Mouse (Mus musculus): ENCODE measurements around the gene Smad3. TPM values are rescaled to one million over a fixed set of nuclear protein-coding genes. Genes with fewer than 3 reads are reported as not detected.

Gene Smad3
- total and polyA plus RNA-seq, 2 experiments from 2014 or later: 5.5 to 16.0 TPM

GRCm38 (mm10) chr9:63720715-63721114, 37.1 kb downstream of the Smad3 start:
- 79% methylated on average over 6 of the region's 6 CpGs for WGBS
- Histone ChIP-seq H3K9me3 (ENCODE audit: low read length) (no peaks in the 10 kb centered on the region), H3K4me3 (ENCODE audit: low read depth, low read length) (no peak overlapping the region), H3K9ac (no peak overlapping the region), H3K27ac (ENCODE audit: low read depth, low read length) (no peak overlapping the region), H3K27me3 (ENCODE audit: insufficient read depth, low read length) (no peaks in the 10 kb centered on the region), H3K4me1 (ENCODE audit: insufficient read depth) (no peaks in the 10 kb centered on the region), H3K4me2 (ENCODE audit: low read depth) (no peak overlapping the region), H3K36me3 (ENCODE audit: insufficient read depth) (no peaks in the 10 kb centered on the region)
- no peak for TF ChIP-seq CTCF (IDR thresholded peaks at IDR 0.05; ENCODE audit: low read depth)
- ATAC-seq (no peak), DNase-seq (no peak)

- no peak for TF ChIP-seq CTCF (IDR thresholded peaks at IDR 0.05; ENCODE audit: low read depth)
- ATAC-seq (no peak), DNase-seq (peak; percentile 13)
- WGBS: 64% methylated on average over 16 of the region's 16 CpGs
- H3K4me1 ChIP-seq (ENCODE audit: insufficient read depth): no peaks in the 10 kb centered on the region
- H3K27ac ChIP-seq (ENCODE audit: low read depth, low read length): no peak overlapping the region
- H3K9ac ChIP-seq: no peak overlapping the region
- no peaks in the 10 kb centered on the region for H3K36me3 ChIP-seq (ENCODE audit: insufficient read depth)
- no peaks in the 10 kb centered on the region for H3K9me3 ChIP-seq (ENCODE audit: low read length)
- no peak overlapping the region for H3K4me2 ChIP-seq (ENCODE audit: low read depth)
- no peak overlapping the region for H3K4me3 ChIP-seq (ENCODE audit: low read depth, low read length)
- no peaks in the 10 kb centered on the region for H3K27me3 ChIP-seq (ENCODE audit: insufficient read depth, low read length)
Measured at GRCm38 (mm10) chr9:63719770-63720440, 37.9 kb downstream of the Smad3 start.

- Histone ChIP-seq H3K4me3 (ENCODE audit: low read depth, low read length) (no peak overlapping the region), H3K27me3 (ENCODE audit: insufficient read depth, low read length) (no peaks in the 10 kb centered on the region), H3K9me3 (ENCODE audit: low read length) (no peaks in the 10 kb centered on the region), H3K36me3 (ENCODE audit: insufficient read depth) (no peaks in the 10 kb centered on the region), H3K4me1 (ENCODE audit: insufficient read depth) (no peaks in the 10 kb centered on the region), H3K9ac (no peak overlapping the region), H3K27ac (ENCODE audit: low read depth, low read length) (no peak overlapping the region), H3K4me2 (ENCODE audit: low read depth) (no peak overlapping the region)
- 73% methylated on average over 9 of the region's 9 CpGs for WGBS
- no peak for TF ChIP-seq CTCF (IDR thresholded peaks at IDR 0.05; ENCODE audit: low read depth)
- no peak for ATAC-seq
- DNase-seq: no peak
Measured at GRCm38 (mm10) chr9:63718735-63719358, 38.9 kb downstream of the Smad3 start.

- Histone ChIP-seq H3K9ac (no peak overlapping the region), H3K36me3 (ENCODE audit: insufficient read depth) (no peaks in the 10 kb centered on the region), H3K4me3 (ENCODE audit: low read depth, low read length) (no peak overlapping the region), H3K9me3 (ENCODE audit: low read length) (no peaks in the 10 kb centered on the region), H3K27ac (ENCODE audit: low read depth, low read length) (no peak overlapping the region), H3K27me3 (ENCODE audit: insufficient read depth, low read length) (no peaks in the 10 kb centered on the region), H3K4me1 (ENCODE audit: insufficient read depth) (no peaks in the 10 kb centered on the region), H3K4me2 (ENCODE audit: low read depth) (no peak overlapping the region)
- DNase-seq: no peak
- no peak for ATAC-seq
- no peak for TF ChIP-seq CTCF (IDR thresholded peaks at IDR 0.05; ENCODE audit: low read depth)
- WGBS: 90% methylated on average over 4 of the region's 4 CpGs
Measured at GRCm38 (mm10) chr9:63718170-63718569, 39.6 kb downstream of the Smad3 start.

- Histone ChIP-seq H3K9me3 (ENCODE audit: low read length) (no peaks in the 10 kb centered on the region), H3K27ac (ENCODE audit: low read depth, low read length) (no peak overlapping the region), H3K4me2 (ENCODE audit: low read depth) (no peak overlapping the region), H3K9ac (no peak overlapping the region), H3K4me3 (ENCODE audit: low read depth, low read length) (no peak overlapping the region), H3K27me3 (ENCODE audit: insufficient read depth, low read length) (no peaks in the 10 kb centered on the region), H3K4me1 (ENCODE audit: insufficient read depth) (no peaks in the 10 kb centered on the region), H3K36me3 (ENCODE audit: insufficient read depth) (no peaks in the 10 kb centered on the region)
- 85% methylated on average over 3 of the region's 3 CpGs for WGBS
- ATAC-seq (no peak), DNase-seq (no peak)
- no peak for TF ChIP-seq CTCF (IDR thresholded peaks at IDR 0.05; ENCODE audit: low read depth)
Measured at GRCm38 (mm10) chr9:63717474-63718005, 40.3 kb downstream of the Smad3 start.

GRCm38 (mm10) chr9:63716150-63717138, 41.4 kb downstream of the Smad3 start:
- 44% methylated on average over 18 of the region's 18 CpGs for whole genome bisulfite sequencing
- no peak overlapping the region for H3K27ac ChIP-seq (ENCODE audit: low read depth, low read length)
- no peak for TF ChIP-seq CTCF (IDR thresholded peaks at IDR 0.05; ENCODE audit: low read depth)
- H3K4me2 ChIP-seq (ENCODE audit: low read depth): no peak overlapping the region
- H3K4me1 ChIP-seq (ENCODE audit: insufficient read depth): no peaks in the 10 kb centered on the region
- DNase-seq: peak; percentile 39
- H3K36me3 ChIP-seq (ENCODE audit: insufficient read depth): no peaks in the 10 kb centered on the region
- H3K27me3 ChIP-seq (ENCODE audit: insufficient read depth, low read length): no peaks in the 10 kb centered on the region
- H3K9ac ChIP-seq: no peak overlapping the region
- peak; percentile 38; the same call in 1 of the 2 replicates for ATAC-seq
- H3K4me3 ChIP-seq (ENCODE audit: low read depth, low read length): no peak overlapping the region
- no peaks in the 10 kb centered on the region for H3K9me3 ChIP-seq (ENCODE audit: low read length)
